Mouse (Mus musculus) cortical plate, adult 2 months (tissue): ENCODE data around the gene Cep19.

Source experiments
- CTCF ChIP-seq: fragments of 200-500 bp; IDR thresholded peaks from 2 replicates; pipeline ENCODE4 v1.5.1; 2011; ENCODE audit warnings: mild to moderate bottlenecking, control low read depth, low read length; ENCODE audit not compliant: insufficient read depth; ENCODE audit errors: extremely low read depth
- POLR2A ChIP-seq: fragments of 200-500 bp; IDR thresholded peaks from 2 replicates; pipeline ENCODE4 v1.6.1; 2011; ENCODE audit warnings: mild to moderate bottlenecking, low read length, control low read depth; ENCODE audit not compliant: insufficient read depth; ENCODE audit errors: extremely low read depth

DNA sequence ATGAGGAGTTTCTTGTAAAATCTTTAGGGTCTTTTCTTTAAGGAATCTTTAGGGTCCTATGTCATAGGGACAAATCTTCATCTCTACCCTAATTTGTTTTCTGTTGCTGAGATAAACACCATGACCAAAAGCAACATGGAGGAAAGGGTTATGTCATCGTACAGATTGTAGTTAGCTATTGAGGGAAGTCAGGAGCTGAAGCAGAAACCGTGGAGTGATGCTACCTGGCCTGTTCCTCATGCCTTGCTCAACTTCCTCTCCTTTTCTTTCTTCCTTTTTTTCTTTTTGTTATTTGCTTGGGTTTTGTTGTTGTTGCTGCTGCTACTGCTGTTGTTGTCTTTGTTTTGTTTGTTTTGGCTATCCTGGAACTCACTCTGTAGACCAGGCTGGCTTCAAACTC, 9.0 kb downstream of the Cep19 start:
- no peak for TF ChIP-seq CTCF
- TF ChIP-seq POLR2A = no peak
